Mouse (Mus musculus) midbrain, embryonic 14.5 days (tissue): ENCODE data around the gene Itgb7. TPM values are rescaled to one million over a fixed set of nuclear protein-coding genes. Genes with fewer than 3 reads are reported as not detected.

Experiments
- ATAC-seq: fragments of 200-750 bp; cut with Nextera tagmentation; 2 replicates; pipeline ENCODE4 v1.8.0; 2017; ENCODE audit warnings: moderate number of reproducible peaks, moderate library complexity; ENCODE audit not compliant: low FRiP score, low TSS enrichment
- DNase-seq: peaks from one replicate; pipeline ENCODE4 v3.0.0-alpha.2; 2015
- H3K27ac ChIP-seq: fragments of 300-500 bp; sonication (generic); replicated peaks from 2 replicates; pipeline ENCODE4 v1.5.1; 2014; ENCODE audit warnings: mild to moderate bottlenecking, low read depth, low read length, moderate library complexity
- H3K27me3 ChIP-seq: fragments of 300-500 bp; sonication (generic); 2 replicates; pipeline ENCODE4 v1.6.1; 2014; ENCODE audit warnings: low read length, control low read depth, mixed read lengths; ENCODE audit not compliant: control insufficient read depth, insufficient read depth
- H3K36me3 ChIP-seq: fragments of 300-500 bp; sonication (generic); 2 replicates; pipeline ENCODE4 v1.6.1; 2014; ENCODE audit warnings: low read length, control low read depth; ENCODE audit not compliant: control insufficient read depth, insufficient read depth
- H3K4me1 ChIP-seq: fragments of 300-500 bp; sonication (generic); 2 replicates; pipeline ENCODE4 v1.6.1; 2014; ENCODE audit warnings: mild to moderate bottlenecking, antibody characterized with exemption, low read length, control low read depth; ENCODE audit not compliant: control insufficient read depth, insufficient read depth
- H3K4me2 ChIP-seq: fragments of 300-500 bp; sonication (generic); 2 replicates; pipeline ENCODE4 v1.6.1; 2014; ENCODE audit warnings: mild to moderate bottlenecking, low read length, moderate library complexity
- H3K4me3 ChIP-seq: fragments of 300-500 bp; sonication (generic); replicated peaks from 2 replicates; pipeline ENCODE4 v1.5.1; 2014; ENCODE audit warnings: low read depth, low read length
- H3K9ac ChIP-seq: fragments of 300-500 bp; sonication (generic); replicated peaks from 2 replicates; pipeline ENCODE4 v1.6.1; 2014; ENCODE audit warnings: mild to moderate bottlenecking, low read length, moderate library complexity
- H3K9me3 ChIP-seq: fragments of 300-500 bp; sonication (generic); 2 replicates; pipeline ENCODE4 v1.6.1; 2016; ENCODE audit warnings: low read length, control low read depth, mixed read lengths; ENCODE audit not compliant: control insufficient read depth
- WGBS: fragments of 180-500 bp; shearing (Covaris S2); extraction: QIAGEN DNeasy Blood & Tissue Kit; methylation state at CpG from one replicate; pipeline ENCODE4 v1.1.7; 2014; 5-methylcytosine and 5-hydroxymethylcytosine counted together
- polyA plus RNA-seq: library from polyadenylated mRNA; unstranded; fragments of >200 nt; fragmentation: Nextera tagmentation; extraction: Ambion mirVana; gene quantifications from 2 replicates; pipeline ENCODE4 v1.2.1, GENCODE M21; 2014

The Itgb7 gene
- polyA plus RNA-seq: 0.57 and 0.78 TPM in 2 replicates

- WGBS: 66% methylated on average over 6 of the region's 6 CpGs
- DNase-seq: no peak
- Histone ChIP-seq H3K4me2 (no peak within 1 kb of the TSS), H3K4me3 (no peak within 1 kb of the TSS), H3K27ac (no peak within 1 kb of the TSS), H3K9me3 (no peaks in the 10 kb centered on the region), H3K27me3 (no peaks in the 10 kb centered on the region), H3K9ac (no peak within 1 kb of the TSS), H3K36me3 (no peaks in the 10 kb centered on the region), H3K4me1 (0 out of 2 replicates have a peak, but pooled peaks cover 6% of the 10 kb centered on the region)
- ATAC-seq: no peak
Measured at GRCm38 (mm10) chr15:102231748-102232147, at the start of gene Itgb7. Itgb7 (minus strand) TSS chr15:102231944.

DNA sequence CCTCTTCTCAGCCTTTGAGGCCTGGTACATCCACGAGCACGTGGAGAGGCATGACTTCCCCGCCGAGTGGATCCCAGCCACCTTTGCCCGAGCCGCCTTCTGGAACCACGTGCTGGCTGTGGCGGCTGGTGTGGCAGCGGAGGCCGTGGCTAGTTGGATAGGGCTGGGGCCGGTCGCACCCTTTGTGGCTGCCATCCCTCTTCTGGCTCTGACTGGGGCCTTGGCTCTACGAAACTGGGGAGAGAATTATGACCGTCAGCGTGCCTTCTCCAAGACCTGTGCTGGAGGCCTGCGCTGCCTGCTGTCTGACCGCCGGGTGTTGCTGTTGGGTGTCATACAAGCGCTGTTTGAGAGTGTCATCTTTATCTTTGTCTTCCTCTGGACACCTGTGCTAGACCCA, 48.9 kb upstream of the Itgb7 start:
- no peaks in the 10 kb centered on the region for H3K27me3 ChIP-seq
- H3K9me3 ChIP-seq: no peaks in the 10 kb centered on the region
- no peak overlapping the region for H3K9ac ChIP-seq
- DNase-seq (no peak), ATAC-seq (no peak)
- peaks cover 14% of the 10 kb centered on the region for H3K36me3 ChIP-seq
- peaks cover 10% of the 10 kb centered on the region for H3K4me1 ChIP-seq
- WGBS: 95% methylated on average over 19 of the region's 19 CpGs
- no peak overlapping the region for H3K27ac ChIP-seq
- no peak overlapping the region for H3K4me3 ChIP-seq
- peak overlapping the region; percentile 55 for H3K4me2 ChIP-seq

DNA sequence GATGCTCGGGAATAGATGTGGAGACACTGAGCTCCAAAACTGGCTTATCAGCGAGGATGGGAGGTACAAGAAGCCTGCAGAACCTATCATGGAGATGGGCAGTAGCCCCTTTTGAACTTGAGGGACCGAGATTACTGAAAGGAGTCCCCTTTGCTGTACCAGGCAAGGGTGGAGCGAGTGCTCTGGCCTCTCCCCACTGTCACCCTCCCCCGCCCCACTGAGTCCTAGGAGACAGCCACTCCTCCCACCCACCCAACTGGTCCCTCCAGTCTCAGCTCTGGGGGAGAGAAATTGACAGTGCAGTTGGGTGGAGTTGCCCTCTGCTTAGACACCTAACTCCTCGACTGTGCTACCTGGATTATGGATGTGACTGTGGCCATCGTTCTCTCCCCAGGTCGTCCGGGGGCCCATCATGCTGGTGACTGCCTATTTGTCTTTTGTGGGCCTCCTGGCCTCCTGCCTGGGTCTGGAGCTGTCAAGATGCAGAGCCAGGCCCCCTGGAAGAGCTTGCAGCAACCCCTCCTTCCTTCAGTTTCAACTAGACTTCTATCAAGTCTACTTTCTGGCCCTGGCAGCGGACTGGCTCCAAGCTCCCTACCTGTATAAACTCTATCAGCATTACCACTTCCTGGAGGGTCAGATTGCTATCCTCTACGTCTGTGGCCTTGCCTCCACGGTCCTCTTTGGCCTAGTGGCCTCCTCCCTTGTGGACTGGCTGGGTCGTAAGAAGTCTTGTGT, 48.2 kb upstream of the Itgb7 start:
- WGBS: 32% methylated on average over 13 of the region's 13 CpGs
- no peak for ATAC-seq

DNA sequence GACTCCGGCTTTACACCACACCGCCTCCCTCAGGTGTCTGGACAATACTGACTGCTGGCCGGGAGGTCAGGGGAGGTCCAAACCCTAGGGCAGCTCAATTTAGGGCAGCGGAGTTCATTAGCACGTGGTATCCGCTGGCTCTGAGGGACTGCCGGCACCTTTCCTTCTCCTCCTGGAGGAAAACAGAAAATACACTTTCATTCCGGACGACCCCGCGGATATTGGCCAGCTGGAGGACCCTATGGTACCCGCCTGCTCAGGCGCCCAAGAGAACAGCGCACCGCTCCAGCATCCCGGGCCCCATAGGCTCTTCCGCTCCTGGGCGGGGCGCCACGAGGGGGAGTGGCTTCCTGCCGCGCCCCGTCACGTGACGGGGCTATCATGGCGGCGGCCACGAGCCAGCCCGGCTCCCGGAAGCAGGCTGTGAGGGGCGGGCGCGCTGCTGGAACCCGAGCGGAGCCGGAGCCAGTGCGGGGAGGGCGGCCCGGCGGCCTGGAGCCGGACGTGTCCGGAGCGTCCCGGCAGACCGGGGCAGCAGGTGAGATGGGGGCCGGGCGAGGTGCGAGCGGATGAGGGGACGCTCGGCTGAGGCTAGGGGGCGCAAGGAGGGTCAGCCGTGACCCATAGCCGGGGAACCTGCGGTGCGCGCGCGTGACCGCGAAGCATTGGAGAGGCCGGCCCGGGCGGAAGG, 47.5 kb upstream of the Itgb7 start, which contains the start of gene Mfsd5:
Gene Mfsd5, plus strand, starts transcription at position 363 of the 691 bp plus-strand sequence.
- Histone ChIP-seq H3K9me3 (no peaks in the 10 kb centered on the region), H3K4me1 (peaks cover 10% of the 10 kb centered on the region), H3K36me3 (peaks cover 14% of the 10 kb centered on the region), H3K27ac (peak within 1 kb of the TSS; percentile 84), H3K27me3 (no peaks in the 10 kb centered on the region), H3K4me2 (peak within 1 kb of the TSS; percentile 55), H3K9ac (peak within 1 kb of the TSS; percentile 86), H3K4me3 (peak within 1 kb of the TSS; percentile 83)
- DNase-seq (peak; percentile 96), ATAC-seq (peak; percentile 96)
- WGBS: under 1% methylated on average over 65 of the region's 65 CpGs

More for the DNA sequence above, 48.2 kb upstream of the Itgb7 start:
- peaks cover 10% of the 10 kb centered on the region for H3K4me1 ChIP-seq
- H3K9ac ChIP-seq: peak overlapping the region; percentile 86
- H3K27me3 ChIP-seq: no peaks in the 10 kb centered on the region
- H3K4me3 ChIP-seq: peak overlapping the region; percentile 83
- H3K9me3 ChIP-seq: no peaks in the 10 kb centered on the region
- H3K4me2 ChIP-seq: peak overlapping the region; percentile 55
- peak overlapping the region; percentile 84 for H3K27ac ChIP-seq
- peaks cover 14% of the 10 kb centered on the region for H3K36me3 ChIP-seq
- no peak for DNase-seq

- WGBS: 30% methylated on average over 7 of the region's 7 CpGs
- H3K27me3 ChIP-seq: no peaks in the 10 kb centered on the region
- ATAC-seq: no peak
- peaks cover 14% of the 10 kb centered on the region for H3K36me3 ChIP-seq
- peak overlapping the region; percentile 55 for H3K4me2 ChIP-seq
- DNase-seq: no peak
- peak overlapping the region; percentile 84; the same call in 1 of the 2 replicates for H3K27ac ChIP-seq
- peak overlapping the region; percentile 86 for H3K9ac ChIP-seq
- peaks cover 10% of the 10 kb centered on the region for H3K4me1 ChIP-seq
- peak overlapping the region; percentile 83 for H3K4me3 ChIP-seq
- H3K9me3 ChIP-seq: no peaks in the 10 kb centered on the region
Measured at GRCm38 (mm10) chr15:102278726-102279091, 47.0 kb upstream of the Itgb7 start.

DNA sequence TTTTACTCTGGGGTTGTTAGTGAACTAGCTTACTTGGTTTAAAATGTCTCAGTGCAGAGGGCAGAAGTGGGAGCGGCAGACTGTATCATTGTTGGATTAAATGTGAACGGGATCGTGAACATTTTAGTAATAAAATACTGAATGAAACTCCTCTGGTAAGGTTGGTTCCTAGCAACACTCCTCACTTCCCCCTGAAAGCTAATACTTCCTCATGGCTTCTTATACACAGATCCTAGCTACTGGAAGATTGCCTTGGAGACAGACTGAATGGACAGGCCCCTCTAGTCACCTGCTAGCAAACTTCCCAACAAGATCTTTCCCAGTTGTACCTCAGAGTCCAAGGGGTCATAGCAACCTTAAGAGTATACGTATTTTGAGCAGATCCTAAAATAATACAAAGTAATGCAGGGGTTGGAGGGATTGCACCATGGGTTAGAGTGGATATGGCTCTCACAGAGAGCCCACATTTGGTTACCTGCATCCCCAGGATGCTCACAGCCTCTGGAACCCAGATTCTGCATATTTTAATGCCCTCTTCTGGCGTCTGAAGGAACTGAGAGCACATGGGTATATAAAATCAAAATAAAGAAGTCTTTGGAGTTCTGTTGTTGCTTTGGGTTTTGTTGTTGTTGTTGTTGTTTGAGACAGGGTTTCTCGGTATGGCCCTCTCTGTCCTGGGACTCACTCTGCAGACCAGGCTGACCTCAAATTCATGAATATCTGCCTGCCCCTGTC, 42.4 kb upstream of the Itgb7 start:
- Histone ChIP-seq H3K27me3 (0 out of 2 replicates have a peak, but pooled peaks cover 7% of the 10 kb centered on the region), H3K9me3 (no peaks in the 10 kb centered on the region), H3K4me2 (no peak overlapping the region), H3K4me1 (no peaks in the 10 kb centered on the region), H3K4me3 (no peak overlapping the region), H3K27ac (no peak overlapping the region), H3K9ac (no peak overlapping the region), H3K36me3 (no peaks in the 10 kb centered on the region)
- WGBS: 73% methylated on average over 6 of the region's 6 CpGs
- ATAC-seq (no peak), DNase-seq (no peak)

GRCm38 (mm10) chr15:102271441-102271840, 39.7 kb upstream of the Itgb7 start:
- Histone ChIP-seq H3K4me1 (no peaks in the 10 kb centered on the region), H3K9me3 (no peaks in the 10 kb centered on the region), H3K9ac (no peak overlapping the region), H3K27me3 (0 out of 2 replicates have a peak, but pooled peaks cover 7% of the 10 kb centered on the region), H3K4me2 (no peak overlapping the region), H3K36me3 (no peaks in the 10 kb centered on the region), H3K27ac (no peak overlapping the region), H3K4me3 (no peak overlapping the region)
- 10% methylated on average over 3 of the region's 3 CpGs for WGBS
- ATAC-seq (no peak), DNase-seq (no peak)

DNA sequence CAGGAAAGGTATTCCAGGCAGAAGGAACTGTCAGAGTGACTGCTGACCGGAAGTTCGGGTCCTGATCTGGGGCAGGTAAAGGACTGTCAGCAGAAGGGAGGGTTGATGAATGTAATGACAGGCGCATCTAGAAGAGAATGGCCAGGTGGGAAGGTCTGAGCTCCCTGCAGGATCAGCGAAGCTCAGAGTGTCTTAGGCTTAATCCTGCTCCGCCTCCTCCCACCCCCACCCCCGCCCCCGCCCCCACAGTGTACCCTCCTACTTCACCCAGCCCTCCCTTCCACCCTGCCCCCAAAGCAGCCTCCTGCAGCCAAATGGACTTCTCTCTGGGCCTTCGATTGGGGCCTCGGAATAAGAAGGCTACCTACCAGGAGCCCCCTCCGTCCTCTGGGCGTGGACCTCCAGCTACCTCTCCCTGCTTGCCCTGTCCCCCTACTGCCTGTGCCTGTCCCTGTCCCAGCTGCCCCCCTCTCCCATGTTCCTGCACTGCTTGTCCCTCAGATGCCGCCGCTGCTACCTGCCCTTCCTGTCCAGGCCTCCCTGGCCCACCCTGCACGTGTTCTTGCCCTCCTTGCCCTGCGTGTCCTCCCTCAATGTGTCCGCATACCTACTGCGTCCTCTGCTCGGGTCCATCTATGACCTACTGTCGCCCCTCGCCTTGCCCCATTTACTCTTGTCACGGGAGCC, 38.7 kb upstream of the Itgb7 start, which contains the start of gene Gm9918:
Gene Gm9918, plus strand, starts transcription at position 290 of the 687 bp plus-strand sequence.
- Histone ChIP-seq H3K36me3 (no peaks in the 10 kb centered on the region), H3K4me1 (no peaks in the 10 kb centered on the region), H3K9me3 (no peaks in the 10 kb centered on the region), H3K27ac (no peak within 1 kb of the TSS), H3K9ac (0 out of 2 replicates have a peak within 1 kb of the TSS, but pooled peaks have one; percentile 7), H3K4me2 (peak within 1 kb of the TSS; percentile 24; the same call in 1 of the 2 replicates), H3K4me3 (no peak within 1 kb of the TSS), H3K27me3 (0 out of 2 replicates have a peak, but pooled peaks cover 7% of the 10 kb centered on the region)
- WGBS: 8% methylated on average over 20 of the region's 21 CpGs
- ATAC-seq: no peak
- DNase-seq: no peak
